Mouse (Mus musculus) hindbrain, embryonic 14.5 days (tissue): ENCODE data around the gene Itpk1. TPM values are rescaled to one million over a fixed set of nuclear protein-coding genes. Genes with fewer than 3 reads are reported as not detected.

Experiments used
- ATAC-seq: fragments of 200-750 bp; cut with Nextera tagmentation; 2 replicates; pipeline ENCODE4 v1.8.0; 2017; ENCODE audit warnings: moderate number of reproducible peaks, mild to moderate bottlenecking, moderate TSS enrichment, moderate library complexity; ENCODE audit not compliant: low FRiP score
- DNase-seq: peaks from one replicate; pipeline ENCODE4 v3.0.0-alpha.2; 2015; ENCODE audit warnings: low spot score
- H3K27ac ChIP-seq: fragments of 300-500 bp; sonication (generic); 2 replicates; pipeline ENCODE4 v1.5.1; 2014; ENCODE audit warnings: mild to moderate bottlenecking, moderate library complexity
- H3K27me3 ChIP-seq: fragments of 300-500 bp; sonication (generic); 2 replicates; pipeline ENCODE4 v1.6.1; 2014; ENCODE audit warnings: mild to moderate bottlenecking, low read length, mixed read lengths; ENCODE audit not compliant: control insufficient read depth, insufficient read depth
- H3K36me3 ChIP-seq: fragments of 300-500 bp; sonication (generic); replicated peaks from 2 replicates; pipeline ENCODE4 v1.6.1; 2014; ENCODE audit not compliant: control insufficient read depth, insufficient read depth
- H3K4me1 ChIP-seq: fragments of 300-500 bp; sonication (generic); replicated peaks from 2 replicates; pipeline ENCODE4 v1.6.1; 2014; ENCODE audit warnings: antibody characterized with exemption, low read length, mixed read lengths; ENCODE audit not compliant: control insufficient read depth, insufficient read depth
- H3K4me2 ChIP-seq: fragments of 300-500 bp; sonication (generic); replicated peaks from 2 replicates; pipeline ENCODE4 v1.6.1; 2014; ENCODE audit warnings: mild to moderate bottlenecking, moderate library complexity
- H3K4me3 ChIP-seq: fragments of 300-500 bp; sonication (generic); replicated peaks from 2 replicates; pipeline ENCODE4 v1.5.1; 2014; ENCODE audit warnings: mild to moderate bottlenecking, low read length
- H3K9ac ChIP-seq: fragments of 300-500 bp; sonication (generic); 2 replicates; pipeline ENCODE4 v1.6.1; 2014
- H3K9me3 ChIP-seq: fragments of 300-500 bp; sonication (generic); 2 replicates; pipeline ENCODE4 v1.6.1; 2016; ENCODE audit warnings: low read length; ENCODE audit not compliant: control insufficient read depth
- WGBS: fragments of 180-500 bp; shearing (Covaris S2); extraction: QIAGEN DNeasy Blood & Tissue Kit; methylation state at CpG from one replicate; pipeline ENCODE4 v1.1.7; 2014; 5-methylcytosine and 5-hydroxymethylcytosine counted together
- polyA plus RNA-seq: library from polyadenylated mRNA; unstranded; fragments of >200 nt; fragmentation: Nextera tagmentation; extraction: Ambion mirVana; gene quantifications from 2 replicates; pipeline ENCODE4 v1.2.1, GENCODE M21; 2014

The Itpk1 gene
- polyA plus RNA-seq, 1 experiment from 2014 or later, result 31.6 TPM

DNA sequence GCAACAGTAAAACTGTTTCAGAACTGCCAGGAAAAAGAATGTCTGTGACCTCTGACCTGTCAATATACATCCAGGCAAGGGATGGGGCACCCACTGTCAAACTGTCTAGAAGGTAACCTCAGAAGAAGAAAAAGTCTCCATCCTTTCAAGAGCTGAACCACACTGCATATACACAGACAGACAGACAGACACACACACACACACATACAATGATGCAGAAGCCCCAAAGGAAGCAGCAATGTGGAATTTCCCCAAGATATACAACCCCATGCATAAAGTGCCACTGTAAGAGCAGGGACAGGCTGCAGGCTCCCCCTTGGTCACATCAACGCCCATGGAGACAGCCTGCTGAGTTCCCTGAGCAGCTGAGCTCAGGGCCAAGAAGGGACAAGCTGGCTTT lies 5.6 kb downstream of the Itpk1 start:
- Histone ChIP-seq H3K4me1 (peaks cover 43% of the 10 kb centered on the region), H3K4me2 (no peak overlapping the region), H3K9ac (no peak overlapping the region), H3K4me3 (no peak overlapping the region), H3K36me3 (no peaks in the 10 kb centered on the region), H3K27ac (peak overlapping the region; percentile 32; the same call in 1 of the 2 replicates), H3K27me3 (no peaks in the 10 kb centered on the region), H3K9me3 (no peaks in the 10 kb centered on the region)
- no peak for ATAC-seq
- 9% methylated on average over 1 of the region's 1 CpGs for WGBS
- DNase-seq, result no peak

DNA sequence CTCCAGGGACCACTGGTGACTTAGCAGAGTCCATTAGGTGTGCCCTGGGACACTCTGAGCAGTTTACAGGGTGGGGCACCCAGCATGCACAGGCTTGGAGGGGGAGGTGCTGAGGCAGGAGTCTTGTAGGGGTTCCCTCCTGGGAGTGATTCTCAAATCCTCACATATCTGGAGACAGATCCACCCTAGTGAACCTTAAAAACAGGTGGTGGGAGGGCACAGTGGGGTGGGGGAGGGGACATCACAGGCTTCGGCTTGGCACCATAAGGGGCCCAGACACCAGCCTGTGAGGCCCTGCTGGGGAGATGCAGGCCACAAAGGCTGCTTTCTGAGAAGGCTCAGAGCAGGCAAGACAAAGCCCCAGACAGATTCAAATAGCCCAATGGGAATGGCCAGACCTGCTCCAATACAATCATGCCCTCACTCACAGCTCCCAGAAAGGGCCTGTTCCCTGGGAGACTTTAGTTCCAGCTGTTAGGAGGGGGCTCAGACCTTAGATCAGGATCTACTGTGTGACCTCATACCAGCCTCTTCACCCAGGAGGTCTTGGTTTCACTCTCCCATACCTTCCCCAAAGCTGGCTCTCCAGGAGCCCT lies 6.5 kb downstream of the Itpk1 start:
- Histone ChIP-seq H3K27me3 (no peaks in the 10 kb centered on the region), H3K9ac (no peak overlapping the region; the same call in 1 of the 2 replicates), H3K27ac (peak overlapping the region; percentile 32; the same call in 1 of the 2 replicates), H3K9me3 (no peaks in the 10 kb centered on the region), H3K4me1 (peaks cover 33% of the 10 kb centered on the region), H3K4me3 (no peak overlapping the region), H3K4me2 (no peak overlapping the region), H3K36me3 (no peaks in the 10 kb centered on the region)
- peak; percentile 22; the same call in 1 of the 2 replicates for ATAC-seq
- 18% methylated on average over 1 of the region's 1 CpGs for WGBS
- no peak for DNase-seq

DNA sequence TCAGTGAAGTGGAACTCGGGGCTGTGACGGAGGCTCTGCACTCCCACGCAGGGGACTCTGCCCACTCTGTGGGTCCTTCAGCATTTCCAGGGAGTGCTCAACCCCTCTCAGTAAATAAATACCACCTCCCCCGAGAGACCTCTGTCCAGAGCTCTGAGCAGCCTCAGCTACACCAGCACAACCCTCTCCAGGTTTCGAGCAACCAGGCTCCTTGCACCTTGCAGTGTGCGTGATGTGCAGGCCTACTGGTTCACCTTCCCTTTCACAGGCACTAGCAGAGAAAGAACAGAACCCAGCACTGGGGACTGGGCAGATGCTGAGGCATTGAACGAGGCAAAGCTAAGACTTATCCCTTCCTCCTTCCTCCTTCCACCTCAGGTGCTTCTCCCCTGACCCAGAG lies 7.3 kb downstream of the Itpk1 start:
- Histone ChIP-seq H3K9me3 (no peaks in the 10 kb centered on the region), H3K4me2 (no peak overlapping the region), H3K4me1 (peaks cover 25% of the 10 kb centered on the region), H3K9ac (no peak overlapping the region), H3K27ac (no peak overlapping the region), H3K4me3 (no peak overlapping the region), H3K36me3 (no peaks in the 10 kb centered on the region), H3K27me3 (no peaks in the 10 kb centered on the region)
- DNase-seq, result no peak
- no peak for ATAC-seq
- 81% methylated on average over 7 of the region's 7 CpGs for whole genome bisulfite sequencing

DNA sequence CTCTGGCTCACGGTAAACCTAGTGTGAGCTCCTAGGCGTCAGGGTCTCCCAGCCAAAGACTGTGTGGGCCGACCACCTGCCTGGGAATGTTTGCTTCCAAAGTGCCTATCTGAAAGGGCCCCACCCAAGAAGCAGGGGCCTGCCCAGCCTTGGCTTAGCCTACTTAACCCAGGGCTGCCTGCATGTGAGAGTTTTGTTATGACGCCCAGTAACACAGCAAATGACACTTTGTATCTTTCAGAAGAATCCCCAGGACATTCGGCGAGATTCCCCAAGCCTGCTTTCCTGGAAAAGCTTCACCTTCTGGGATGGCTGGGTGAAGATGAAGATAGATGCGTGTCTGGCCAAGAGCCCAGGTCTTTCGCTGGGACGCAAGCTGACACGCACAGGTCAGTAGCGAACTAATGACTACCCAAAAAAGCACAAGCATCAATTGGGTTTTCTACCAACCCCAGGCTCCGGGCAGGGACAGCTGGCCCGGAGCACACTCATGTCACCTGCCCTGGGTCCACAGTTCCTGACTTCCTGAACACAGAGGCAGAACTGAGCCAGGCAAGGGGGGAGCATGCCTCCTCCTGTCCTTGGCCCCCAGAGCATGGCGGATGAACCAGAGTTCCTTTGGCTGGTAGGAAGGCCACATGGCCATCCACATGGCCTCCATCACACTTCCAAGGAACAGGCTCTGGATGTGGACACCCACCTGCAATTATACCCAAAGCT lies 7.9 kb downstream of the Itpk1 start:
- no peaks in the 10 kb centered on the region for H3K27me3 ChIP-seq
- ATAC-seq (no peak), DNase-seq (no peak)
- H3K27ac ChIP-seq, result no peak overlapping the region
- no peak overlapping the region for H3K4me3 ChIP-seq
- H3K9ac ChIP-seq, result no peak overlapping the region
- no peaks in the 10 kb centered on the region for H3K9me3 ChIP-seq
- peaks cover 22% of the 10 kb centered on the region for H3K4me1 ChIP-seq
- H3K36me3 ChIP-seq, result no peaks in the 10 kb centered on the region
- no peak overlapping the region for H3K4me2 ChIP-seq
- WGBS, result 88% methylated on average over 14 of the region's 14 CpGs

DNA sequence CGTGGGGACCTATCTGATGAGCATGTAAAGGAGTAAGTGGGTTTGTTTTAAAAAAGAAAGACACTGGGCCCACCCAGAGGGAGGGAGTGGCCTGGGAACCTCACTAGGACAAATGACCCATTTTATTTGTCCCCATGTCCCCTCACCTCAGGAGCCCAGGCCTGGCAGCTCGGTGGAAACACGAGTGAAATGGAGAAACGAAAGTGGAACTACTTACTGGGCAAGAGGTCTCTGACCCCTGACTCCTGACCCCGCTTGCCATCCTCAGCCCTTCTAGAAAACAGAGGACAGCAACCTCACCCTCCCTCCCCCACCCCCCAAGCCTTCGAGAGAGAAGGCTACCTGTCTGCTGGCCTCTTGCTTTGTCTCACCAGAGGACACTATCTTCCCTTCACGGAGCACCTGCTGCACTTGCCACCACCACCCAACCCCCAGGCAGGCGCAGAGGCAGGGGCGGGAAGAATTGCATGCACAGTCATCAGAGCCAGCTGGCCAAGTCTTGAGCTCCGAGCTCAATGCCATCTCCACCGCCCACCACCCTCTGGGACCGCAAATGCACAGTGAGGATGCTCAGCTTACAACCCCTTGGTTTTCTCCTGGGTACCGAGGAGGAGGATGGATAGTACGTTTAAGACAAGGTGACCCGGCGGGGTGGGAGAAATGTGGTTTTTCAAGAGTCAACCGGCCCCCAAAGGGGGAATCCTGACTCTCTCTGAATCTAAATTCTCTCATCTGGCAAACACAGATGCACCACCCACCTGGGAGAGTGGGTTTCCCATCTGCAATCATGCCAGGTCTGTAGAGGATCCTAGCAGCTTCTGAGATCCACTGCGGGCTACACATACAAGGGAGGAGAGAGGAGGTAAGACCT lies 9.1 kb downstream of the Itpk1 start:
- no peak overlapping the region for H3K4me3 ChIP-seq
- DNase-seq (no peak), ATAC-seq (no peak)
- no peaks in the 10 kb centered on the region for H3K9me3 ChIP-seq
- no peak overlapping the region for H3K27ac ChIP-seq
- H3K27me3 ChIP-seq, result no peaks in the 10 kb centered on the region
- no peak overlapping the region for H3K9ac ChIP-seq
- H3K4me1 ChIP-seq, result peaks cover 22% of the 10 kb centered on the region
- no peaks in the 10 kb centered on the region for H3K36me3 ChIP-seq
- H3K4me2 ChIP-seq, result no peak overlapping the region
- WGBS, result 51% methylated on average over 18 of the region's 18 CpGs

DNA sequence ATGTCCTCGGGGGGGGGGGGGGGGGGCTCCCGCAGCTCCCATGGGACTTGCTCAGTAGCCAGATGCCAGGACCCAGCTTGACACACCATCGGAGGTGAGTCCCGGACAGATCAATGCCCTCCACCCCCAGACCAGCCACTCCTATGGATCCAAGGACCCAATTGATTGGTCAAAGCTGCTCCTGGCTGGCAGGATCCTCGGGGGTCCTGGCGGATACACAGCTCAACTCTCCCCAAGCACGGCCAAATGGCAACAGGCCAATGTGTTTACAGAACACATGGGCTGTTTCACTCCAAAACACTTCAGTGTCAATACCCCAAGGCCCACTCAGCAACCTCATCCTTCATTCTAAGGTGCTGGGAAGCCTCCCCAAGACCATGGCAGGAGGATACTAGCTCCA lies 13.0 kb downstream of the Itpk1 start:
- Histone ChIP-seq H3K4me1 (peaks cover 10% of the 10 kb centered on the region; the same call in 1 of the 2 replicates), H3K27me3 (no peaks in the 10 kb centered on the region), H3K9me3 (no peaks in the 10 kb centered on the region), H3K27ac (no peak overlapping the region), H3K4me3 (no peak overlapping the region), H3K4me2 (no peak overlapping the region), H3K36me3 (no peaks in the 10 kb centered on the region), H3K9ac (no peak overlapping the region)
- WGBS, result 77% methylated on average over 6 of the region's 7 CpGs
- ATAC-seq, result 0 out of 2 replicates have a peak, but pooled peaks have one; percentile 12
- no peak for DNase-seq

DNA sequence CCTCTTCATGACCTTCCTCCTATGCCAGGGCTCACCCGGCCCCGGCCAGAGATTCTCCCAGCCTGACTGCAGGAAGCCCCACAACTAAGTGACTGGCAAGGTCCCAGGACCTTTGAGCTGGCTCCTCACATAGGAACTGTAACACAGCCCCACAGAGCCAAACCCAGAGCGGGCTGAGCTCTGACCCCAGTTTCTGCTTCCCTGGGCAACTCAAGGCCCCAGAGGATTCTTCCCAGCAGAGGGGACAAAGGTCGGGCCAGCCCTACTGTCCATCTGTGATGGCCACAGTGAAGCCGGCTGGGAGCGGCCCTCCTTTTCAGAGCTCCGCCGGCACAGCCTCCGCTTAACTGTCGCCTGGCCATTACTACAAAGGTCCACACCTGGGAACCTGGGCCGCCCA lies 13.6 kb downstream of the Itpk1 start:
- DNase-seq (no peak), ATAC-seq (no peak)
- Histone ChIP-seq H3K4me1 (peaks cover 11% of the 10 kb centered on the region; the same call in 1 of the 2 replicates), H3K9me3 (no peaks in the 10 kb centered on the region), H3K9ac (no peak overlapping the region), H3K27me3 (no peaks in the 10 kb centered on the region), H3K36me3 (no peaks in the 10 kb centered on the region), H3K27ac (no peak overlapping the region), H3K4me3 (no peak overlapping the region), H3K4me2 (no peak overlapping the region)
- WGBS, result 46% methylated on average over 11 of the region's 11 CpGs

DNA sequence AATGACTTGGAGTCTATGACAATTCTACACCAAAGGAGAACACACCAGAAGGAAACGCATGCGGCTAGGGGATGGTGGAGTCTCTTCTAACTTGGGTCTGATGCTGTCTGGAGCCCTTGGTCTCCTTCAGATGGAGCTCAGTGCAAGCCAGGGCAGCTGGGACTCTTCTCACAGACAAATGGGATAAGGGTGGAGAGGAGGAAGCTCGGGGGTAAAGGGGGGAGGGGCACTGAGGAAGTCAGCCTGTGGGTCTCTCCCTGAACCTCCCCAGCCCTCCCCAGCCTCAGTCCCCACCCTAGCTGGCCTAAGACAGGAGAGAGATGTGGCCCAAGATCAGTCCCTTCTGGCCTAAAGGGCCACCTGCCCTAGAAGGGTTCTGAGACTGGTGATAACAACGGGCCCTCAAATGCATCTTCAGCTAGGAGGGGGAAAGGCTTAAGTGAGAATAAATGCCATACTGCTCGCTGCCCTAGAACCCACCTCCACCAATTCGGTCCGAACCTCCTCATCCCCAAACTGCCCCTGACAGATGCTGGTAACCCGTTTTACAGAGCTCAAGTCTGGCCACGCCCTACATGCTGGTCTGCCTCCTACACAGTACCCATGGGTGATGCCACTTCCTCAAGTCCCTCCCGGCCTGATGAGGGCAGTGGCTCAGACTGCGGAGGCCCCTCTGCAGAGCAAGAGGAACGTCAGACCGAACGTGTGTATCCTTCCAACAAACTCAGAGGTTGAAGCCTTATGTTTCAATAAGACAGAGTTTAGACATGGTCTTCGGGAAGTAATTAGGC lies 14.8 kb downstream of the Itpk1 start:
- ATAC-seq (no peak), DNase-seq (no peak)
- Histone ChIP-seq H3K4me1 (peaks cover 16% of the 10 kb centered on the region), H3K4me3 (no peak overlapping the region), H3K36me3 (no peaks in the 10 kb centered on the region), H3K27ac (no peak overlapping the region), H3K9me3 (no peaks in the 10 kb centered on the region), H3K4me2 (no peak overlapping the region), H3K27me3 (no peaks in the 10 kb centered on the region), H3K9ac (no peak overlapping the region)
- WGBS, result 89% methylated on average over 15 of the region's 15 CpGs
